Mouse (Mus musculus): ENCODE results near the gene Epha6. TPM values are rescaled to one million over a fixed set of nuclear protein-coding genes. Genes with fewer than 3 reads are reported as not detected.

The Epha6 gene
- polyA plus RNA-seq, 1 experiment from 2014 or later, result 11.3 TPM

DNA sequence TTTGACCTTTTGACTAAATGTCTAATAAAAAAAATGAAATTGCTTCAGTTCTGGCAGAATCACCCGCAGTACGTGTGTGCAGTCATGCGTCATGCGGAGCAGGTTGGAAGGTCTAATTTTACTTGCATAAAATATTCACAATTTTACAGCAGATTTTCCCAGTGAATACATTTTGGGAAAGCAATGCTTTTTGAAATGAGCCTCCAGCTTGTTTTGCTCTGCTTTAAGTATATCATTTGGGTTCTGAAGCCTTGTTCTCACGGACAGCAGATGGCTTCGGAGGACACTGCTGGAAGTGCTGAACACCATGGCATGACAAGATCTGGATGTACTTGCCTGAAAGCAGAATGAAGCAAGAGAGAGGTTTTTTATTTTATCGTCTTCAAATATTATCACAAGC lies 912.1 kb downstream of the Epha6 start:
- Histone ChIP-seq H3K27me3 (no peaks in the 10 kb centered on the region), H3K36me3 (no peaks in the 10 kb centered on the region), H3K9ac (no peak overlapping the region), H3K4me1 (replicated peaks) (no peaks in the 10 kb centered on the region), H3K27ac (replicated peaks) (no peak overlapping the region), H3K4me2 (no peak overlapping the region), H3K9me3 (no peaks in the 10 kb centered on the region), H3K4me3 (no peak overlapping the region)
- no peak for ATAC-seq (ENCODE audit: low FRiP score, low read depth)
- 85% methylated on average over 7 of the region's 7 CpGs for WGBS

DNA sequence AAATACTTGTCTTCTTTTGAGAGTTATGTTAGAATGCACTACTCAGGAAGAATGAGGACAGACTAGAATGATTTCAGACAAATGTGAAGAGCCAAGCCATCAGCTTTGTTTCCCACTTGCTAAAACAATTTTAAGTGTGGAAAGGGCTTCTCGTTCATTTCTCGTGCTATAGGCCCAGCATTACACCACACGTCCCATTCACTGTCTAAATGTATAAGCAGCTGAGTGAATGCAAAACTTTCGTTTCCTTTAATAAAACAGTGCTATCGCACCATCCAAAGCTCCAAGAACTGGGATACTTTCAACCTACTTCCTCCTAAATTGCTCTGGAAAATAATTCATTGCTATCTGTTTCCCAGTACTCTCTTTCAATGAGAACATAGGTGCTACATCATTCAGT lies 916.2 kb downstream of the Epha6 start:
- H3K4me2 ChIP-seq, result no peak overlapping the region
- H3K4me3 ChIP-seq, result no peak overlapping the region
- 92% methylated on average over 5 of the region's 5 CpGs for WGBS
- no peaks in the 10 kb centered on the region for H3K36me3 ChIP-seq
- H3K9me3 ChIP-seq, result no peaks in the 10 kb centered on the region
- H3K9ac ChIP-seq, result no peak overlapping the region
- no peak overlapping the region for H3K27ac ChIP-seq (replicated peaks)
- peaks cover under 1% of the 10 kb centered on the region; the same call in 1 of the 2 replicates for H3K4me1 ChIP-seq (replicated peaks)
- ATAC-seq (ENCODE audit: low FRiP score, low read depth), result no peak
- H3K27me3 ChIP-seq, result no peaks in the 10 kb centered on the region

DNA sequence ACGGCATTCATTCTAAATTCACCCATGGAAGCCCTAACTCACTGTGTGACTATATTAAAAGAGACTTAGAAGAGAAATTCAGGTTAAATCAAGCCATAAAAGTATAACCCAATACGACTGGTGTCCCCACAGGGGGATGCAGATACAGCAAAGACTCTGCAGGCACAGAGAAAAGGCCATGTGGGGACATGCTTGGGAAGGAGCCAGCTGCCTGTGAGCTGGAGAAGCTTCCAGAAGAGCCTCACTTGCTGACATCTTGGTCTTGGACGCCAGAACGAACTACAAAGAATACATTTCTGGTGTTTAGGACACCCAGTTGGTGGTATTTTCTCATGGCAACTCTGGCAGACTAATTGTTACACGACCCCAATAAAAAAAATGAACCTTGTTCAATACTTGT lies 920.2 kb downstream of the Epha6 start:
- H3K4me2 ChIP-seq, result no peak overlapping the region
- 73% methylated on average over 5 of the region's 5 CpGs for WGBS
- H3K27me3 ChIP-seq, result no peaks in the 10 kb centered on the region
- H3K36me3 ChIP-seq, result no peaks in the 10 kb centered on the region
- no peak overlapping the region for H3K9ac ChIP-seq
- peaks cover 7% of the 10 kb centered on the region; the same call in 1 of the 2 replicates for H3K4me1 ChIP-seq (replicated peaks)
- H3K4me3 ChIP-seq, result no peak overlapping the region
- no peak for ATAC-seq (ENCODE audit: low FRiP score, low read depth)
- H3K9me3 ChIP-seq, result no peaks in the 10 kb centered on the region
- H3K27ac ChIP-seq (replicated peaks), result no peak overlapping the region

DNA sequence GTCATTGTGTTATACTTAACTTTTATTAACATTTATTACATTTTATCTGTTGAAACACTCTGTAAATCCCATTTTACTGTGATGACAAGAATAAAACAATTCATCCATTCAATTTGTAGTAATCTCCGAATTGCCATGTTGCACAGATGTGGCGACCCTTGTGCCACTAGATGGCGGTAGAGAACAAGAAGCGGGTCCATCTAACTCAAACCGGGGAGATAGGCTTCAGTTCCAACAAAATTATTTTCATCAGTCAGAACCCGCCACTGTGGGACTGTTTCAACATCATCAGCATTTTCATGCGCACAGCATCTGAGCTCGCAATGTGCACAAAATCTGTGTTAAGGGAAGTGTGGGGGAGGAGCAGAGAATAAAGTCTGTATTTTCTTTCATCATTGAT lies 921.9 kb downstream of the Epha6 start:
- ATAC-seq (ENCODE audit: low FRiP score, low read depth), result peak; percentile 88
- WGBS, result 5% methylated on average over 8 of the region's 8 CpGs
- Histone ChIP-seq H3K36me3 (no peaks in the 10 kb centered on the region), H3K9ac (no peak overlapping the region), H3K4me1 (replicated peaks) (peaks cover 7% of the 10 kb centered on the region; the same call in 1 of the 2 replicates), H3K9me3 (no peaks in the 10 kb centered on the region), H3K4me2 (peak overlapping the region; percentile 44), H3K27me3 (no peaks in the 10 kb centered on the region), H3K4me3 (no peak overlapping the region), H3K27ac (replicated peaks) (no peak overlapping the region)

DNA sequence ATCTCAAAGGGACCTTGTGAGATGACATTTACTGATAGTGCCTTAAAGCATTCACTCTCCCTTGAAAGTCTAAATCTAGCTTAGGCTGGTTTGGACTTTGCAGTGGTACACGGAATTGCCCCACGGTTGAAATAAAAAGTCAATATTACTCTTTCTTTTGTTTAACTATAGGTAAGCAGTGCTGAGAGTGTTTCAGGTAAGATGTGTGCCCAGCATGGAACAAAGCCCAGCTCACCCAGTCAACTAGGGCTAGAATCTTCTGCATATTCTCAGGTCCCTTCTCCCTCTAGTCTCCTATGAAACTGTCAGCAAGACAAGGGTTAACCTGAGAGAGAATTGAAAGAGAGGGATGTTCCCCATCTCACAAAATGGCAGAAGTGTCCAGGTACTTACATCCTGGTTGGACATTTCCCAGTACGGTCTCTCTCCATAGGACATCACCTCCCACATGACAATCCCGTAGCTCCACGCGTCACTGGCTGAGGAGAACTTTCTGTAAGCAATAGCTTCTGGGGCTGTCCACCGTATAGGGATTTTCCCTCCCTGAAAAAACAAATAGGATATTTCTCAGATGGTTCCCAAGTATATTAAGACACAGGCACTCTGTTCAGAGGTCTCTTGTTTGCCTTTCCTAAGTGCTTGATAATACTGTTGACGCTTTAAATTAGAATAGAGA lies 923.0 kb downstream of the Epha6 start:
- Histone ChIP-seq H3K27me3 (no peaks in the 10 kb centered on the region), H3K4me1 (replicated peaks) (peaks cover 7% of the 10 kb centered on the region; the same call in 1 of the 2 replicates), H3K4me2 (no peak overlapping the region), H3K9ac (no peak overlapping the region), H3K36me3 (no peaks in the 10 kb centered on the region), H3K9me3 (no peaks in the 10 kb centered on the region), H3K4me3 (no peak overlapping the region), H3K27ac (replicated peaks) (no peak overlapping the region)
- ATAC-seq (ENCODE audit: low FRiP score, low read depth), result no peak
- 89% methylated on average over 8 of the region's 8 CpGs for WGBS

DNA sequence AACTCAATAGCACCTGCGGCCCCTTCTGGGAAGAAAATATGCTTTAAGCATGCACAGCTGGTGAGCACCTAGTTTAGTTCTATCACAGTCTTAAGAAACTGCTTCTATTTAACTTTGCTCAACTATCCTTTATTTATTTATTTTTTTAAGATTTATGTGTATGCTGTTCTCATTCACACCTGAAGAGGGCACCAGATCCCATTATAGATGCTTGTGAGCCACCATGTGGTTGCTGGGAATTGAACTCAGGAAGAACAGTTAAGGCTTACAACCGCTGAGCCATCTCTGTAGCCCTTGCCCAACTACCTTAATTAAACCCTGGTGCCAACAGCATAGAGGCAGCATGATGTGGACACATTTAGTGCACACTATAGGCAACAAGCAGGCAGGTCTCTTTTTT lies 938.4 kb downstream of the Epha6 start:
- WGBS, result 88% methylated on average over 2 of the region's 2 CpGs
- no peaks in the 10 kb centered on the region for H3K27me3 ChIP-seq

GRCm38 (mm10) chr16:59643766-59644165 lies 961.6 kb downstream of the Epha6 start:
- WGBS, result 43% methylated on average over 2 of the region's 2 CpGs
- Histone ChIP-seq H3K36me3 (no peaks in the 10 kb centered on the region), H3K9me3 (no peaks in the 10 kb centered on the region), H3K4me2 (no peak overlapping the region), H3K4me3 (no peak overlapping the region), H3K4me1 (replicated peaks) (0 out of 2 replicates have a peak, but pooled peaks cover 4% of the 10 kb centered on the region), H3K9ac (no peak overlapping the region), H3K27ac (replicated peaks) (no peak overlapping the region), H3K27me3 (no peaks in the 10 kb centered on the region)
- ATAC-seq (ENCODE audit: low FRiP score, low read depth), result no peak

More for the DNA sequence above, 938.4 kb downstream of the Epha6 start:
- Histone ChIP-seq H3K4me3 (no peak overlapping the region), H3K4me2 (no peak overlapping the region), H3K9ac (no peak overlapping the region), H3K27ac (replicated peaks) (no peak overlapping the region), H3K9me3 (no peaks in the 10 kb centered on the region), H3K4me1 (replicated peaks) (no peaks in the 10 kb centered on the region), H3K36me3 (no peaks in the 10 kb centered on the region)
- no peak for ATAC-seq (ENCODE audit: low FRiP score, low read depth)

DNA sequence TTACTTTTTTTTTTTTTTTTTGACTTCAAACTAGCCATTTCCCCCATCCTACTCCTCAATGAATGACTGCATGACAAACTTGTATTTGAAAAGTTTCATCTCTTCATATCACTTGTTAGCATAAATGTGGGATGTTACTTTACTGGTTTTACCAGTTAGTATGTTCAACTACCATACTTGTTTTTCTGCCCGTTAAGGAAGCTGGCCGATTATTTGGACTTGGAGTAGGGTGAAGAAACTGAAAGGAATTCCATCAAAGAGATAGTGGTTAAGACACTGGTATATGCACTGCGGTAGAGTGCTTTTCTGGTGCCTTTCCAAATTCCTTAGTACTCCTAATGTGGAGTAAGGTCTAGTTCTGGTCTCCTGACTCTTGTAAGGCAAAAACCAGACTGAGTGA lies 965.3 kb downstream of the Epha6 start:
- H3K4me2 ChIP-seq, result peak overlapping the region; percentile 59
- no peaks in the 10 kb centered on the region for H3K9me3 ChIP-seq
- WGBS, result 91% methylated on average over 3 of the region's 3 CpGs
- H3K27ac ChIP-seq (replicated peaks), result peak overlapping the region; percentile 100
- H3K4me3 ChIP-seq, result 0 out of 2 replicates have a peak overlapping the region, but pooled peaks have one; percentile 95
- H3K36me3 ChIP-seq, result no peaks in the 10 kb centered on the region
- H3K9ac ChIP-seq, result no peak overlapping the region
- ATAC-seq (ENCODE audit: low FRiP score, low read depth), result no peak
- peaks cover 14% of the 10 kb centered on the region for H3K4me1 ChIP-seq (replicated peaks)
- H3K27me3 ChIP-seq, result no peaks in the 10 kb centered on the region

DNA sequence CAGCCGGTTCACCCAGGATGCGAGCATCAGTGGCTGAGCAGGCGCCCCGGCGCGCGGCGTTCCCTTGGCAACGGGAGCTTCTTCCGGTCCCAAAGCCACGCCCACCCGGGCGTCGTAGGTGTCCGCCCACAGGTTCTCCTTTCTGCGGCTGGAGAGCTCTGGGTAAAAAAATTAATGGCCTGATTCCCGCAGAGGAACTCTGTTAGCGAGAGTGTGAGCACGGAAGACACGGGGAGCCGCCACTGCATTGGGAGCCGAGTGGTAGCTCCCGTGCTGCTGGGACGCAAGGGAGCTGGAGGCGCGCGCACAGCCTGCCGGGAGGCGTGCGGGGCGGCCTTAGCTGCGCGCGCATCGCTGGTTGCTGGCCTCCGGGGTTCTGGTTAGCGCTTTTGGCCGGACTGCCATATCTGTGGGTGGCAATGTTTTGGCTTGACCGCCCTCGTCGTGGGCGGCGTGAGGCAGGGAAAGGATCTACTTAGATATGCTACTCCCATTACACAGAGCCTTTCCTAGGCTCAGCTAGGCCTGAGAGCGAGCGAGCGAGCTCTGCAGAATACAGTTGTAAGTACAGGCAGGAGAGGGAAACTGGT lies 966.1 kb downstream of the Epha6 start, which contains the start of gene Arl6:
TSS of gene Arl6 (minus strand) at position 290 of the 590 bp plus-strand sequence.
- H3K9ac ChIP-seq, result peak within 1 kb of the TSS; percentile 86
- peaks cover 14% of the 10 kb centered on the region for H3K4me1 ChIP-seq (replicated peaks)
- ATAC-seq (ENCODE audit: low FRiP score, low read depth), result peak; percentile 98
- under 1% methylated on average over 46 of the region's 46 CpGs for WGBS
- no peaks in the 10 kb centered on the region for H3K27me3 ChIP-seq
- H3K36me3 ChIP-seq, result no peaks in the 10 kb centered on the region
- H3K27ac ChIP-seq (replicated peaks), result peak within 1 kb of the TSS; percentile 100
- H3K4me3 ChIP-seq, result peak within 1 kb of the TSS; percentile 95
- H3K4me2 ChIP-seq, result peak within 1 kb of the TSS; percentile 59
- no peaks in the 10 kb centered on the region for H3K9me3 ChIP-seq

DNA sequence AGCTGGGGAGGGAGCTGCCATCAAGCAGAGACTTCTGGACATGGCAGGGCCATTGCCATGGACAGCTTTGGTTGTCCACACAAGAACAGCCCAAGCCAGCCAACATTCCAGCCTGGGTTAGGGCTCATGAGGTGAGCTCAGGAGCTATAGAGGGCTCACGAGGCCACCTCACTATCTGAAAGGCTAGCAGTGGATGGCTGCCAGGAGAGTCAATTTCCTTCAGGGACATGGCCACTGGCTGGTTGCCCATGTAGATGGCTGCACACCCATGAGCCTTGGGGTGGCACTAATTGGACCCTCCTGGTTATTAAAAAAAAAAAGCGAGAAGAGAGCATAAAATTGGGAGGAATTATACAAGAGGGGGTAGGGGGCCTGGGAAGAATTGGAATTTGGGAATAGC lies 970.7 kb downstream of the Epha6 start:
- H3K4me3 ChIP-seq, result no peak overlapping the region
- no peaks in the 10 kb centered on the region for H3K9me3 ChIP-seq
- no peak overlapping the region for H3K9ac ChIP-seq
- no peak overlapping the region for H3K27ac ChIP-seq (replicated peaks)
- peaks cover 12% of the 10 kb centered on the region for H3K36me3 ChIP-seq
- ATAC-seq (ENCODE audit: low FRiP score, low read depth), result no peak
- H3K27me3 ChIP-seq, result no peaks in the 10 kb centered on the region
- no peak overlapping the region for H3K4me2 ChIP-seq
- peaks cover 10% of the 10 kb centered on the region for H3K4me1 ChIP-seq (replicated peaks)
- WGBS, result 78% methylated on average over 2 of the region's 2 CpGs

- Histone ChIP-seq H3K4me3 (no peak overlapping the region), H3K4me2 (no peak overlapping the region), H3K9me3 (no peaks in the 10 kb centered on the region), H3K4me1 (replicated peaks) (no peaks in the 10 kb centered on the region), H3K27me3 (no peaks in the 10 kb centered on the region), H3K36me3 (no peaks in the 10 kb centered on the region), H3K27ac (replicated peaks) (no peak overlapping the region), H3K9ac (no peak overlapping the region)
- WGBS, result over 99% methylated on average over 2 of the region's 2 CpGs
- ATAC-seq (ENCODE audit: low FRiP score, low read depth), result no peak
These were observed 983.8 kb downstream of the Epha6 start for GRCm38 (mm10) chr16:59621554-59621953.

GRCm38 (mm10) chr16:59617167-59617566 lies 988.2 kb downstream of the Epha6 start:
- no peaks in the 10 kb centered on the region for H3K9me3 ChIP-seq
- WGBS, result 37% methylated on average over 3 of the region's 3 CpGs
- ATAC-seq (ENCODE audit: low FRiP score, low read depth), result peak; percentile 63; the same call in 1 of the 2 replicates
- H3K27ac ChIP-seq (replicated peaks), result no peak overlapping the region
- no peak overlapping the region for H3K4me3 ChIP-seq
- H3K27me3 ChIP-seq, result no peaks in the 10 kb centered on the region
- H3K4me2 ChIP-seq, result no peak overlapping the region
- no peaks in the 10 kb centered on the region for H3K36me3 ChIP-seq
- H3K4me1 ChIP-seq (replicated peaks), result no peaks in the 10 kb centered on the region
- H3K9ac ChIP-seq, result no peak overlapping the region

All from hindbrain, embryonic 15.5 days (tissue).